Mouse (Mus musculus) heart, postnatal 0 days (tissue): ENCODE results near the gene Gm5244.

Experiments
- CTCF ChIP-seq: IDR thresholded peaks from 2 replicates; pipeline ENCODE4 v1.5.1; 2016; ENCODE audit warnings: antibody characterized with exemption, control low read depth, low read depth
- EP300 ChIP-seq: IDR thresholded peaks from 2 replicates; pipeline ENCODE4 v1.6.1; 2016; ENCODE audit warnings: antibody characterized with exemption, low read depth

DNA sequence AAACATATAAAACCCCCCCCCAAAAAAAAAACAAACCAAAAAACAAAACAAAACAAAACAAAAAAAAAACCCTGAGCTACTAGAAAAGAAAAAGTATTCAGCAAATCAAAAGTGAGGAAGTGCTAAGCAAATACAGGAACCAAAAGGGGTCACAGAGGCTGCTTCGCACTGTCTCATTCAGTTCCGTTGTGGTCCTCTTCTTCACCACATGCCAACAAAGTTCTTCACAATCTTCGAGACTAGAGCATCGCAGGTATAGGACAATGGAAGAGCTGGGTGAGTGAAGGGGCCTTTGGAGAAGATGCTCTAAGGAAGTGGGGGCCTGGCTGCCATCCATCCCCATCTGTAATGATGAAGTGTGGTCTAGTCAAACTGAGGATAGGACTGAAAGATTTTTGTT lies 48.1 kb upstream of the Gm5244 start:
- TF ChIP-seq CTCF (no peak), EP300 (no peak)
